Mouse (Mus musculus) heart, adult 2 months (tissue): Measurements from ENCODE around the gene Acvr1.

ENCODE experiments used
- CTCF ChIP-seq: fragments of 200-600 bp; IDR thresholded peaks from 2 replicates; pipeline ENCODE4 v1.8.1; 2022; ENCODE audit warnings: antibody characterized with exemption, mild to moderate bottlenecking, moderate library complexity
- EP300 ChIP-seq: fragments of 200-500 bp; IDR thresholded peaks from 2 replicates; pipeline ENCODE4 v1.6.1; 2011; ENCODE audit warnings: low read depth, low read length, control low read depth; ENCODE audit not compliant: insufficient read depth

GRCm38 (mm10) chr2:58487279-58487560 is 79.7 kb downstream of the Acvr1 start:
- TF ChIP-seq EP300 (no peak), CTCF (no peak)
